Mouse (Mus musculus) liver, postnatal 0 days (tissue): ENCODE data around the gene Cers3. TPM values are rescaled to one million over a fixed set of nuclear protein-coding genes. Genes with fewer than 3 reads are reported as not detected.

Source experiments
- ATAC-seq: fragments of 200-750 bp; cut with Nextera tagmentation; 2 replicates; pipeline ENCODE4 v1.8.0; 2017; ENCODE audit warnings: mild to moderate bottlenecking, moderate library complexity
- DNase-seq: peaks from one replicate; pipeline ENCODE4 v3.0.0-alpha.2; 2016
- H3K27ac ChIP-seq: fragments of 300-500 bp; sonication (generic); 2 replicates; pipeline ENCODE4 v1.5.1; 2014; ENCODE audit warnings: antibody characterized with exemption, moderate library complexity, mild to moderate bottlenecking, low read depth
- H3K27me3 ChIP-seq: fragments of 300-500 bp; sonication (generic); 2 replicates; pipeline ENCODE4 v1.6.1; 2014; ENCODE audit warnings: low read length, control low read depth, mixed read lengths; ENCODE audit not compliant: insufficient read depth
- H3K36me3 ChIP-seq: fragments of 300-500 bp; sonication (generic); replicated peaks from 2 replicates; pipeline ENCODE4 v1.6.1; 2014; ENCODE audit warnings: mild to moderate bottlenecking, control low read depth, low read length, moderate library complexity, mixed read lengths; ENCODE audit not compliant: insufficient read depth
- H3K4me1 ChIP-seq: fragments of 300-500 bp; sonication (generic); 2 replicates; pipeline ENCODE4 v1.6.1; 2014; ENCODE audit warnings: antibody characterized with exemption, mild to moderate bottlenecking, control low read depth; ENCODE audit not compliant: insufficient read depth
- H3K4me2 ChIP-seq: fragments of 300-500 bp; sonication (generic); 2 replicates; pipeline ENCODE4 v1.6.1; 2014; ENCODE audit warnings: low read depth, mild to moderate bottlenecking, low read length, moderate library complexity, mixed read lengths
- H3K4me3 ChIP-seq: fragments of 300-500 bp; sonication (generic); 2 replicates; pipeline ENCODE4 v1.5.1; 2014; ENCODE audit warnings: low read depth, low read length
- H3K9ac ChIP-seq: fragments of 300-500 bp; sonication (generic); replicated peaks from 2 replicates; pipeline ENCODE4 v1.6.1; 2014; ENCODE audit warnings: mild to moderate bottlenecking, moderate library complexity
- H3K9me3 ChIP-seq: fragments of 300-500 bp; sonication (generic); 2 replicates; pipeline ENCODE4 v1.6.1; 2016; ENCODE audit warnings: mild to moderate bottlenecking, control low read depth, low read length, mixed read lengths
- CTCF ChIP-seq: sonication (generic); IDR thresholded peaks from 2 replicates; pipeline ENCODE4 v1.5.1; 2016; ENCODE audit warnings: antibody characterized with exemption, low read depth
- EP300 ChIP-seq: IDR thresholded peaks from 2 replicates; pipeline ENCODE4 v1.6.1; 2016; ENCODE audit warnings: antibody characterized with exemption, low read depth, mild to moderate bottlenecking
- WGBS: fragments of 180-500 bp; shearing (Covaris S2); extraction: QIAGEN DNeasy Blood & Tissue Kit; methylation state at CpG from one replicate; pipeline ENCODE4 v1.1.7; 2014; ENCODE audit not compliant: insufficient replicate concordance; 5-methylcytosine and 5-hydroxymethylcytosine counted together
- polyA plus RNA-seq: library from polyadenylated mRNA; unstranded; fragments of >200 nt; fragmentation: Nextera tagmentation; extraction: Ambion mirVana; gene quantifications from 2 replicates; pipeline ENCODE4 v1.2.1, GENCODE M21; 2015

Gene Cers3
- polyA plus RNA-seq, 1 experiment from 2014 or later, result not detected

GRCm38 (mm10) chr7:66849316-66849715 lies 106.0 kb downstream of the Cers3 start:
- Histone ChIP-seq H3K9ac (no peak overlapping the region), H3K4me2 (no peak overlapping the region), H3K9me3 (no peaks in the 10 kb centered on the region), H3K27me3 (no peaks in the 10 kb centered on the region), H3K4me3 (no peak overlapping the region), H3K27ac (no peak overlapping the region), H3K4me1 (0 out of 2 replicates have a peak, but pooled peaks cover 2% of the 10 kb centered on the region), H3K36me3 (no peaks in the 10 kb centered on the region)
- no peak for DNase-seq
- ATAC-seq, result no peak
- WGBS, result 67% methylated on average over 6 of the region's 6 CpGs
- TF ChIP-seq EP300 (no peak), CTCF (no peak)

GRCm38 (mm10) chr7:66852164-66852563 lies 108.9 kb downstream of the Cers3 start:
- DNase-seq (no peak), ATAC-seq (no peak)
- no peaks in the 10 kb centered on the region for H3K4me1 ChIP-seq
- H3K36me3 ChIP-seq, result no peaks in the 10 kb centered on the region
- H3K27me3 ChIP-seq, result no peaks in the 10 kb centered on the region
- H3K4me3 ChIP-seq, result no peak overlapping the region
- no peak overlapping the region for H3K27ac ChIP-seq
- no peak overlapping the region for H3K9ac ChIP-seq
- WGBS, result 58% methylated on average over 3 of the region's 3 CpGs
- H3K4me2 ChIP-seq, result no peak overlapping the region
- no peak for TF ChIP-seq CTCF
- TF ChIP-seq EP300, result no peak
- no peaks in the 10 kb centered on the region for H3K9me3 ChIP-seq

GRCm38 (mm10) chr7:66857610-66858009 lies 114.3 kb downstream of the Cers3 start:
- H3K4me2 ChIP-seq, result no peak overlapping the region
- H3K4me3 ChIP-seq, result no peak overlapping the region
- no peaks in the 10 kb centered on the region for H3K9me3 ChIP-seq
- TF ChIP-seq CTCF (no peak), EP300 (no peak)
- 59% methylated on average over 1 of the region's 1 CpGs for WGBS
- H3K9ac ChIP-seq, result no peak overlapping the region
- no peaks in the 10 kb centered on the region for H3K27me3 ChIP-seq
- ATAC-seq, result no peak
- no peak for DNase-seq
- no peaks in the 10 kb centered on the region for H3K36me3 ChIP-seq
- no peak overlapping the region for H3K27ac ChIP-seq
- no peaks in the 10 kb centered on the region for H3K4me1 ChIP-seq

GRCm38 (mm10) chr7:66858247-66859075 lies 115.2 kb downstream of the Cers3 start:
- no peak for TF ChIP-seq EP300
- TF ChIP-seq CTCF, result no peak
- Histone ChIP-seq H3K4me3 (no peak overlapping the region), H3K36me3 (no peaks in the 10 kb centered on the region), H3K4me1 (no peaks in the 10 kb centered on the region), H3K9me3 (no peaks in the 10 kb centered on the region), H3K27ac (no peak overlapping the region), H3K27me3 (no peaks in the 10 kb centered on the region), H3K9ac (no peak overlapping the region), H3K4me2 (no peak overlapping the region)
- no peak for DNase-seq
- WGBS, result 62% methylated on average over 12 of the region's 12 CpGs
- ATAC-seq, result no peak

- H3K36me3 ChIP-seq, result no peaks in the 10 kb centered on the region
- no peaks in the 10 kb centered on the region for H3K4me1 ChIP-seq
- H3K9ac ChIP-seq, result no peak overlapping the region
- TF ChIP-seq EP300 (no peak), CTCF (no peak)
- WGBS, result 80% methylated on average over 5 of the region's 5 CpGs
- no peak overlapping the region for H3K27ac ChIP-seq
- ATAC-seq (no peak), DNase-seq (no peak)
- H3K27me3 ChIP-seq, result no peaks in the 10 kb centered on the region
- no peak overlapping the region for H3K4me2 ChIP-seq
- no peak overlapping the region for H3K4me3 ChIP-seq
- no peaks in the 10 kb centered on the region for H3K9me3 ChIP-seq
Measured at GRCm38 (mm10) chr7:66859220-66859619, 115.9 kb downstream of the Cers3 start.

- ATAC-seq (no peak), DNase-seq (no peak)
- Histone ChIP-seq H3K27me3 (no peaks in the 10 kb centered on the region), H3K4me2 (no peak overlapping the region), H3K4me3 (no peak overlapping the region), H3K9me3 (no peaks in the 10 kb centered on the region), H3K9ac (no peak overlapping the region), H3K36me3 (no peaks in the 10 kb centered on the region), H3K27ac (no peak overlapping the region), H3K4me1 (no peaks in the 10 kb centered on the region)
- 54% methylated on average over 19 of the region's 19 CpGs for WGBS
- TF ChIP-seq EP300 (no peak), CTCF (0 out of 2 replicates have a peak, but pooled peaks have one; percentile 3)
Measured at GRCm38 (mm10) chr7:66866944-66867718, 123.8 kb downstream of the Cers3 start.
